Mouse (Mus musculus) hindbrain, embryonic 16.5 days (tissue): ENCODE measurements around the gene Stk25. TPM values are rescaled to one million over a fixed set of nuclear protein-coding genes. Genes with fewer than 3 reads are reported as not detected.
"Not testable (repeated sequence)": the region's sequence is repeated elsewhere in the genome, so short reads cannot be mapped to it uniquely, and the experiment has no call there.

ENCODE experiments used
- ATAC-seq: fragments of 200-750 bp; cut with Nextera tagmentation; 2 replicates; pipeline ENCODE4 v1.8.0; 2017; ENCODE audit warnings: moderate TSS enrichment, moderate library complexity
- H3K27ac ChIP-seq: fragments of 300-500 bp; sonication (generic); 2 replicates; pipeline ENCODE4 v1.5.1; 2014; ENCODE audit warnings: low read depth, mild to moderate bottlenecking, control low read depth, low read length, moderate library complexity
- H3K27me3 ChIP-seq: fragments of 300-500 bp; sonication (generic); replicated peaks from 2 replicates; pipeline ENCODE4 v1.6.1; 2014; ENCODE audit warnings: low read length; ENCODE audit not compliant: control insufficient read depth, insufficient read depth
- H3K36me3 ChIP-seq: fragments of 300-500 bp; sonication (generic); 2 replicates; pipeline ENCODE4 v1.6.1; 2014; ENCODE audit warnings: mild to moderate bottlenecking, low read length, moderate library complexity, mixed read lengths; ENCODE audit not compliant: control insufficient read depth, insufficient read depth
- H3K4me1 ChIP-seq: fragments of 300-500 bp; sonication (generic); 2 replicates; pipeline ENCODE4 v1.6.1; 2014; ENCODE audit warnings: low read depth, low read length; ENCODE audit not compliant: control insufficient read depth, insufficient read depth
- H3K4me2 ChIP-seq: fragments of 300-500 bp; sonication (generic); 2 replicates; pipeline ENCODE4 v1.6.1; 2014; ENCODE audit warnings: mild to moderate bottlenecking, low read length, control low read depth, moderate library complexity
- H3K4me3 ChIP-seq: fragments of 300-500 bp; sonication (generic); 2 replicates; pipeline ENCODE4 v1.5.1; 2014; ENCODE audit warnings: mild to moderate bottlenecking, low read length, control low read depth, moderate library complexity
- H3K9ac ChIP-seq: fragments of 300-500 bp; sonication (generic); 2 replicates; pipeline ENCODE4 v1.6.1; 2014; ENCODE audit warnings: low read depth, mild to moderate bottlenecking, control low read depth, low read length, moderate library complexity
- H3K9me3 ChIP-seq: fragments of 300-500 bp; sonication (generic); 2 replicates; pipeline ENCODE4 v1.6.1; 2014; ENCODE audit warnings: mild to moderate bottlenecking, low read length, moderate library complexity; ENCODE audit not compliant: control insufficient read depth
- WGBS: fragments of 180-500 bp; shearing (Covaris S2); extraction: QIAGEN DNeasy Blood & Tissue Kit; methylation state at CpG from one replicate; pipeline ENCODE4 v1.1.7; 2014; 5-methylcytosine and 5-hydroxymethylcytosine counted together
- polyA plus RNA-seq: library from polyadenylated mRNA; unstranded; fragments of >200 nt; fragmentation: Nextera tagmentation; extraction: Ambion mirVana; gene quantifications from 2 replicates; pipeline ENCODE4 v1.2.1, GENCODE M21; 2015

The Stk25 gene
- 347 and 377 TPM in 2 replicates for polyA plus RNA-seq

- not testable (repeated sequence) for ATAC-seq, H3K9me3 ChIP-seq, H3K9ac ChIP-seq, H3K4me1 ChIP-seq, H3K4me2 ChIP-seq, H3K4me3 ChIP-seq, H3K27ac ChIP-seq, H3K27me3 ChIP-seq, H3K36me3 ChIP-seq
Measured at GRCm38 (mm10) chr1:93658559-93658958, at the start of gene Stk25. Gene Stk25, minus strand, starts transcription at chr1:93658659.

- no peak for ATAC-seq
- Histone ChIP-seq H3K27me3 (no peaks in the 10 kb centered on the region), H3K4me1 (no peaks in the 10 kb centered on the region), H3K4me2 (no peak overlapping the region), H3K9me3 (no peaks in the 10 kb centered on the region), H3K9ac (no peak overlapping the region), H3K4me3 (no peak overlapping the region), H3K36me3 (peaks cover 13% of the 10 kb centered on the region), H3K27ac (no peak overlapping the region)
- WGBS, result 74% methylated on average over 3 of the region's 3 CpGs
Measured at GRCm38 (mm10) chr1:93705389-93705788, 46.9 kb upstream of the Stk25 start.

- Histone ChIP-seq H3K36me3 (peaks cover 13% of the 10 kb centered on the region), H3K9me3 (no peaks in the 10 kb centered on the region), H3K27ac (no peak overlapping the region), H3K4me1 (no peaks in the 10 kb centered on the region), H3K4me2 (no peak overlapping the region), H3K9ac (no peak overlapping the region), H3K27me3 (no peaks in the 10 kb centered on the region), H3K4me3 (no peak overlapping the region)
- no peak; the same call in 1 of the 2 replicates for ATAC-seq
- WGBS, result 77% methylated on average over 9 of the region's 9 CpGs
Measured at GRCm38 (mm10) chr1:93704341-93704740, 45.9 kb upstream of the Stk25 start.

- no peaks in the 10 kb centered on the region for H3K9me3 ChIP-seq
- H3K27me3 ChIP-seq, result no peaks in the 10 kb centered on the region
- 90% methylated on average over 10 of the region's 10 CpGs for WGBS
- H3K4me3 ChIP-seq, result no peak overlapping the region
- H3K4me1 ChIP-seq, result no peaks in the 10 kb centered on the region
- H3K36me3 ChIP-seq, result peaks cover 13% of the 10 kb centered on the region
- no peak for ATAC-seq
- no peak overlapping the region for H3K9ac ChIP-seq
- no peak overlapping the region for H3K27ac ChIP-seq
- no peak overlapping the region for H3K4me2 ChIP-seq
Measured at GRCm38 (mm10) chr1:93703472-93704048, 45.1 kb upstream of the Stk25 start.

- H3K9ac ChIP-seq, result no peak overlapping the region
- peaks cover 13% of the 10 kb centered on the region for H3K36me3 ChIP-seq
- no peaks in the 10 kb centered on the region for H3K9me3 ChIP-seq
- no peak for ATAC-seq
- H3K4me3 ChIP-seq, result no peak overlapping the region
- H3K27ac ChIP-seq, result no peak overlapping the region
- H3K4me1 ChIP-seq, result no peaks in the 10 kb centered on the region
- 96% methylated on average over 1 of the region's 1 CpGs for WGBS
- H3K27me3 ChIP-seq, result no peaks in the 10 kb centered on the region
- no peak overlapping the region for H3K4me2 ChIP-seq
Measured at GRCm38 (mm10) chr1:93702106-93702505, 43.6 kb upstream of the Stk25 start.

GRCm38 (mm10) chr1:93699159-93699558, 40.7 kb upstream of the Stk25 start:
- WGBS, result 87% methylated on average over 4 of the region's 4 CpGs
- Histone ChIP-seq H3K4me3 (no peak overlapping the region), H3K9ac (no peak overlapping the region), H3K4me2 (no peak overlapping the region), H3K4me1 (no peaks in the 10 kb centered on the region), H3K36me3 (peaks cover 18% of the 10 kb centered on the region), H3K9me3 (no peaks in the 10 kb centered on the region), H3K27me3 (no peaks in the 10 kb centered on the region), H3K27ac (no peak overlapping the region)
- ATAC-seq, result no peak

- no peak overlapping the region for H3K27ac ChIP-seq
- no peak overlapping the region for H3K4me2 ChIP-seq
- no peaks in the 10 kb centered on the region for H3K9me3 ChIP-seq
- no peak overlapping the region for H3K4me3 ChIP-seq
- H3K9ac ChIP-seq, result no peak overlapping the region
- no peaks in the 10 kb centered on the region for H3K27me3 ChIP-seq
- peaks cover 15% of the 10 kb centered on the region for H3K36me3 ChIP-seq
- no peaks in the 10 kb centered on the region for H3K4me1 ChIP-seq
- WGBS, result 55% methylated on average over 3 of the region's 3 CpGs
- ATAC-seq, result no peak
Measured at GRCm38 (mm10) chr1:93697317-93697716, 38.9 kb upstream of the Stk25 start.

GRCm38 (mm10) chr1:93694966-93695365, 36.5 kb upstream of the Stk25 start:
- Histone ChIP-seq H3K9ac (no peak overlapping the region), H3K27me3 (no peaks in the 10 kb centered on the region), H3K36me3 (peaks cover 15% of the 10 kb centered on the region), H3K4me1 (no peaks in the 10 kb centered on the region), H3K9me3 (no peaks in the 10 kb centered on the region), H3K27ac (peak overlapping the region; percentile 32; the same call in 1 of the 2 replicates), H3K4me2 (no peak overlapping the region), H3K4me3 (no peak overlapping the region)
- no peak for ATAC-seq
- WGBS, result 78% methylated on average over 6 of the region's 6 CpGs

- Histone ChIP-seq H3K4me1 (no peaks in the 10 kb centered on the region), H3K4me2 (no peak overlapping the region), H3K4me3 (no peak overlapping the region), H3K9ac (no peak overlapping the region), H3K36me3 (peaks cover 15% of the 10 kb centered on the region), H3K27ac (no peak overlapping the region), H3K9me3 (no peaks in the 10 kb centered on the region), H3K27me3 (no peaks in the 10 kb centered on the region)
- 98% methylated on average over 10 of the region's 10 CpGs for WGBS
- ATAC-seq, result no peak
Measured at GRCm38 (mm10) chr1:93693943-93694342, 35.5 kb upstream of the Stk25 start.

- Histone ChIP-seq H3K4me2 (no peak overlapping the region), H3K4me3 (no peak overlapping the region), H3K36me3 (peaks cover 15% of the 10 kb centered on the region), H3K4me1 (no peaks in the 10 kb centered on the region), H3K27ac (no peak overlapping the region), H3K9ac (no peak overlapping the region), H3K27me3 (no peaks in the 10 kb centered on the region), H3K9me3 (no peaks in the 10 kb centered on the region)
- WGBS, result 84% methylated on average over 3 of the region's 3 CpGs
- no peak for ATAC-seq
Measured at GRCm38 (mm10) chr1:93693502-93693901, 35.0 kb upstream of the Stk25 start.
